22 mouse cellular contexts compared by ENCODE assay signal in the genomic region with DNA sequence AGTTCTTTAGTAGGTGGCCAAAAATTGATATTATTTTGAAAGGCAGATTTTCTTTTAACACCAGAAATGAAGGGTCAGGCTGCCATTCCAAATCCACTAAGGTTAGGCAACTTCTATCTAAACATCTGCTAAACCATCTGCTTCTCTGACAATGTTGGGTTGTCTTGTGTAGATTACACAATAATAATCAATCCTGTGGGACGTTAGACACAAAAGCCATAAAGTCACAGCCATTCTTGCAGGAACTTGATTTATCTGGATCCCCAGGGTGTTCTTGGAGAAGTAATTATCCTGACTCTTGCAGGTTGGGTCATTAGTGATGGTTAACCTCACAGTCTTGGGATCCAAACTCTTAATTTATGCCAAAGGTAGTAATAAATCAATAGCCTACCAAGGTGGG. TPM values are rescaled to one million over a fixed set of nuclear protein-coding genes. Genes with fewer than 3 reads are reported as not detected.
"Had no signal": no experiment of that assay in that cellular context is flagged by ENCODE, and none has a peak within 500 bp of the region (broad histone marks: within the 10 kb centered on the region; RNA-seq: fewer than 3 reads in every experiment).

No protein-coding gene starts in this region.

- H3K4me2 ChIP-seq: liver, embryonic 15.5 days; lung, embryonic 15.5 days; midbrain, embryonic 12.5 days had no signal

- H3K27me3 ChIP-seq: liver, embryonic 15.5 days; lung, embryonic 15.5 days; megakaryocyte, embryonic 14.5 days; midbrain, embryonic 12.5 days had no signal

- H3K4me1 ChIP-seq: liver, embryonic 15.5 days; lung, embryonic 15.5 days; megakaryocyte, embryonic 14.5 days; midbrain, embryonic 10.5 days; midbrain, embryonic 12.5 days had no signal

- H3K4me3 ChIP-seq: liver, embryonic 15.5 days; lung, embryonic 15.5 days; megakaryocyte, embryonic 14.5 days; midbrain, embryonic 10.5 days; midbrain, embryonic 12.5 days; myocyte had no signal

- H3K36me3 ChIP-seq: liver, embryonic 15.5 days had no signal

- H3K9ac ChIP-seq: liver, embryonic 15.5 days; liver, postnatal 0 days; lung, embryonic 15.5 days; midbrain, embryonic 12.5 days had no signal

- H3K27ac ChIP-seq: liver, embryonic 15.5 days; lung, embryonic 15.5 days; macrophage; midbrain, embryonic 10.5 days; midbrain, embryonic 12.5 days had no signal

- H3K9me3 ChIP-seq: liver, embryonic 15.5 days; lung, embryonic 15.5 days; midbrain, embryonic 10.5 days; midbrain, embryonic 12.5 days had no signal

- ATAC-seq: liver, postnatal 0 days; lung, postnatal 0 days; midbrain, embryonic 16.5 days had no signal

- DNase-seq: liver, postnatal 0 days; lung, adult 2 months; lung, postnatal 14 days; lung, postnatal 36 days; midbrain, embryonic 14.5 days; retina, postnatal 1 day; right cerebral cortex, adult 18-20 months; right cerebral cortex, postnatal 25 days; right cerebral cortex, postnatal 4 days; spleen, adult 18-20 months; thymus, adult 18-20 months; thymus, postnatal 14 days; thymus, postnatal 36 days had no signal

RNA-seq across cellular contexts. Expression of gene Ednrb, which starts 21.6 kb away (rescaled TPM):
- polyA plus RNA-seq: myocyte had no signal
